Mouse (Mus musculus) bone marrow, adult 2 months (tissue): Measurements from ENCODE around the gene Pigx. TPM values are rescaled to one million over a fixed set of nuclear protein-coding genes. Genes with fewer than 3 reads are reported as not detected.

ENCODE experiments used
- H3K27ac ChIP-seq: fragments of 200-500 bp; 2 replicates; pipeline ENCODE4 v1.5.1; 2012; ENCODE audit warnings: low read depth, mild to moderate bottlenecking, control low read depth, inconsistent platforms, low read length; ENCODE audit not compliant: control insufficient read depth, poor library complexity, insufficient read depth
- H3K4me1 ChIP-seq: fragments of 200-500 bp; 2 replicates; pipeline ENCODE4 v1.6.1; 2011; ENCODE audit warnings: low read length; ENCODE audit not compliant: control insufficient read depth, insufficient read depth
- H3K4me3 ChIP-seq: fragments of 200-500 bp; replicated peaks from 2 replicates; pipeline ENCODE3; 2011; ENCODE audit warnings: mild to moderate bottlenecking, low read depth, low read length, control low read depth; ENCODE audit not compliant: control insufficient read depth
- CTCF ChIP-seq: fragments of 200-500 bp; IDR thresholded peaks from 2 replicates; pipeline ENCODE4 v1.5.1; 2011; ENCODE audit warnings: low read length, control low read depth; ENCODE audit not compliant: control insufficient read depth, insufficient read depth
- POLR2A ChIP-seq: fragments of 200-500 bp; IDR thresholded peaks from 2 replicates; pipeline ENCODE4 v1.6.1; 2011; ENCODE audit warnings: low read depth, mild to moderate bottlenecking, control low read depth, low read length, borderline replicate concordance; ENCODE audit not compliant: control insufficient read depth
- WGBS: fragments of 180-500 bp; shearing (Covaris S2); methylation state at CpG from one replicate; pipeline ENCODE4 v1.1.7; 2018; 5-methylcytosine and 5-hydroxymethylcytosine counted together
- polyA plus RNA-seq: library from polyadenylated mRNA; stranded (reverse); fragments of >200 nt; gene quantifications from 2 replicates; pipeline ENCODE4 v1.2.4, GENCODE M21; 2011; ENCODE audit warnings: low replicate concordance; ENCODE audit not compliant: missing spikeins, insufficient read depth, insufficient read length

Pigx gene
- polyA plus RNA-seq, 1 experiment: 35.7 TPM

- H3K4me3 ChIP-seq: no peak overlapping the region
- no peak overlapping the region for H3K27ac ChIP-seq
- 9% methylated on average over 6 of the region's 6 CpGs for WGBS
- TF ChIP-seq POLR2A (no peak), CTCF (no peak)
- peaks cover 3% of the 10 kb centered on the region for H3K4me1 ChIP-seq
These were observed 39.6 kb downstream of the Pigx start for GRCm38 (mm10) chr16:32059840-32060523.

GRCm38 (mm10) chr16:32058817-32059216 lies 40.7 kb downstream of the Pigx start:
- 75% methylated on average over 5 of the region's 5 CpGs for WGBS
- no peak for TF ChIP-seq CTCF
- no peak for TF ChIP-seq POLR2A
- H3K27ac ChIP-seq: no peak overlapping the region
- no peak overlapping the region for H3K4me3 ChIP-seq
- peaks cover 2% of the 10 kb centered on the region for H3K4me1 ChIP-seq

GRCm38 (mm10) chr16:32042367-32042766 lies 57.2 kb downstream of the Pigx start:
- Histone ChIP-seq H3K27ac (no peak overlapping the region), H3K4me1 (no peaks in the 10 kb centered on the region), H3K4me3 (no peak overlapping the region)
- TF ChIP-seq POLR2A (no peak), CTCF (no peak)
- 85% methylated on average over 4 of the region's 4 CpGs for WGBS

Other genes starting within 250 kb of the Pigx start
- gene Meltf, start 220.9 kb downstream of the Pigx start, polyA plus RNA-seq: not detected in 2 replicates
- gene Pigz, start 165.9 kb downstream of the Pigx start, polyA plus RNA-seq: 0.79 and 6.2 TPM in 2 replicates
- 16.2 and 24.9 TPM in 2 replicates for gene 0610012G03Rik, start 151.2 kb downstream of the Pigx start, polyA plus RNA-seq
- gene Ncbp2, start 151.2 kb downstream of the Pigx start, polyA plus RNA-seq: 16.3 and 39.3 TPM in 2 replicates
- gene Senp5, start 96.5 kb downstream of the Pigx start, polyA plus RNA-seq: 4.3 and 5.3 TPM in 2 replicates
- gene Pak2, start 20.4 kb downstream of the Pigx start, polyA plus RNA-seq: 12.7 and 25.2 TPM in 2 replicates
- 4.5 and 11.3 TPM in 2 replicates for gene Cep19, start 60 bp upstream of the Pigx start, polyA plus RNA-seq
- gene Nrros, start 65.9 kb upstream of the Pigx start, polyA plus RNA-seq: 22.6 and 50.5 TPM in 2 replicates
- 3.3 and 6.1 TPM in 2 replicates for gene Bex6, start 80.1 kb upstream of the Pigx start, polyA plus RNA-seq
- gene Fbxo45, start 147.4 kb upstream of the Pigx start, polyA plus RNA-seq: 4.4 and 6.0 TPM in 2 replicates
- gene Wdr53, start 147.5 kb upstream of the Pigx start, polyA plus RNA-seq: 14.0 and 15.5 TPM in 2 replicates
- gene Smco1, start 171.7 kb upstream of the Pigx start, polyA plus RNA-seq: not detected in 2 replicates
- 22.6 and 32.5 TPM in 2 replicates for gene Rnf168, start 177.7 kb upstream of the Pigx start, polyA plus RNA-seq
- 7.1 and 9.0 TPM in 2 replicates for gene Ubxn7, start 232.5 kb upstream of the Pigx start, polyA plus RNA-seq